Mouse (Mus musculus): ENCODE data around the gene Notch1.

GRCm38 (mm10) chr2:26508661-26509060, 7.8 kb downstream of the Notch1 start:
- no peak for TF ChIP-seq CTCF (IDR thresholded peaks at IDR 0.05; ENCODE audit: low read depth, low read length)
- TF ChIP-seq POLR2A (IDR thresholded peaks at IDR 0.05; ENCODE audit: extremely low read depth, insufficient read depth, low read length) = no peak
